Mouse (Mus musculus): ENCODE results near the gene Hdgfl2. TPM values are rescaled to one million over a fixed set of nuclear protein-coding genes. Genes with fewer than 3 reads are reported as not detected.

The Hdgfl2 gene
- total and polyA plus RNA-seq, 2 experiments from 2014 or later = 59.6 to 123 TPM

GRCm38 (mm10) chr17:56111864-56112263, 32.4 kb downstream of the Hdgfl2 start:
- Histone ChIP-seq H3K27me3 (ENCODE audit: insufficient read depth, low read length) (no peaks in the 10 kb centered on the region), H3K27ac (ENCODE audit: low read depth, low read length) (no peak overlapping the region), H3K4me3 (ENCODE audit: low read depth, low read length) (no peak overlapping the region), H3K4me1 (ENCODE audit: insufficient read depth, low read length) (no peaks in the 10 kb centered on the region), H3K9ac (replicated peaks; ENCODE audit: low read length, poor library complexity, severe bottlenecking) (no peak overlapping the region), H3K4me2 (ENCODE audit: low read depth, low read length, poor library complexity, severe bottlenecking) (no peak overlapping the region), H3K36me3 (ENCODE audit: insufficient read depth, low read length) (no peaks in the 10 kb centered on the region), H3K9me3 (ENCODE audit: low read length) (no peaks in the 10 kb centered on the region)
- ATAC-seq (ENCODE audit: low FRiP score) (peak; percentile 42; the same call in 1 of the 2 replicates), DNase-seq (ENCODE audit: low spot score) (peak; percentile 81)
- 42% methylated on average over 5 of the region's 5 CpGs for WGBS
- TF ChIP-seq CTCF (IDR thresholded peaks at IDR 0.05) = peak; percentile 86

GRCm38 (mm10) chr17:56112743-56113142, 33.3 kb downstream of the Hdgfl2 start:
- H3K9ac ChIP-seq (replicated peaks; ENCODE audit: low read length, poor library complexity, severe bottlenecking) = no peak overlapping the region
- no peak for TF ChIP-seq CTCF (IDR thresholded peaks at IDR 0.05)
- no peaks in the 10 kb centered on the region for H3K27me3 ChIP-seq (ENCODE audit: insufficient read depth, low read length)
- no peak overlapping the region for H3K4me2 ChIP-seq (ENCODE audit: low read depth, low read length, poor library complexity, severe bottlenecking)
- no peaks in the 10 kb centered on the region for H3K9me3 ChIP-seq (ENCODE audit: low read length)
- H3K4me3 ChIP-seq (ENCODE audit: low read depth, low read length) = no peak overlapping the region
- H3K4me1 ChIP-seq (ENCODE audit: insufficient read depth, low read length) = no peaks in the 10 kb centered on the region
- H3K36me3 ChIP-seq (ENCODE audit: insufficient read depth, low read length) = no peaks in the 10 kb centered on the region
- 76% methylated on average over 3 of the region's 3 CpGs for WGBS
- no peak for DNase-seq (ENCODE audit: low spot score)
- ATAC-seq (ENCODE audit: low FRiP score) = no peak
- no peak overlapping the region for H3K27ac ChIP-seq (ENCODE audit: low read depth, low read length)

GRCm38 (mm10) chr17:56116193-56116592, 36.8 kb downstream of the Hdgfl2 start:
- Histone ChIP-seq H3K36me3 (ENCODE audit: insufficient read depth, low read length) (no peaks in the 10 kb centered on the region), H3K4me3 (ENCODE audit: low read depth, low read length) (no peak overlapping the region), H3K9ac (replicated peaks; ENCODE audit: low read length, poor library complexity, severe bottlenecking) (no peak overlapping the region), H3K4me2 (ENCODE audit: low read depth, low read length, poor library complexity, severe bottlenecking) (no peak overlapping the region), H3K9me3 (ENCODE audit: low read length) (no peaks in the 10 kb centered on the region), H3K4me1 (ENCODE audit: insufficient read depth, low read length) (peaks cover 4% of the 10 kb centered on the region; the same call in 1 of the 2 replicates), H3K27ac (ENCODE audit: low read depth, low read length) (no peak overlapping the region), H3K27me3 (ENCODE audit: insufficient read depth, low read length) (peaks cover 30% of the 10 kb centered on the region)
- 75% methylated on average over 10 of the region's 10 CpGs for WGBS
- ATAC-seq (ENCODE audit: low FRiP score) (no peak), DNase-seq (ENCODE audit: low spot score) (no peak)
- no peak for TF ChIP-seq CTCF (IDR thresholded peaks at IDR 0.05)

- Histone ChIP-seq H3K4me1 (ENCODE audit: insufficient read depth, low read length) (peaks cover 4% of the 10 kb centered on the region; the same call in 1 of the 2 replicates), H3K27ac (ENCODE audit: low read depth, low read length) (no peak within 1 kb of the TSS), H3K9ac (replicated peaks; ENCODE audit: low read length, poor library complexity, severe bottlenecking) (no peak within 1 kb of the TSS), H3K9me3 (ENCODE audit: low read length) (0 out of 2 replicates have a peak, but pooled peaks cover 3% of the 10 kb centered on the region), H3K4me2 (ENCODE audit: low read depth, low read length, poor library complexity, severe bottlenecking) (peak within 1 kb of the TSS; percentile 54), H3K27me3 (ENCODE audit: insufficient read depth, low read length) (peaks cover 38% of the 10 kb centered on the region), H3K36me3 (ENCODE audit: insufficient read depth, low read length) (no peaks in the 10 kb centered on the region), H3K4me3 (ENCODE audit: low read depth, low read length) (peak within 1 kb of the TSS; percentile 25)
- peak; percentile 61 for ATAC-seq (ENCODE audit: low FRiP score)
- peak; percentile 59 for DNase-seq (ENCODE audit: low spot score)
- no peak for TF ChIP-seq CTCF (IDR thresholded peaks at IDR 0.05)
- 3% methylated on average over 27 of the region's 27 CpGs for WGBS
Measured at GRCm38 (mm10) chr17:56117251-56117710, 37.8 kb downstream of the Hdgfl2 start, which contains the start of gene Plin5. Plin5 (minus strand) TSS chr17:56117596.

GRCm38 (mm10) chr17:56119431-56119830, 40.0 kb downstream of the Hdgfl2 start:
- no peak overlapping the region for H3K4me3 ChIP-seq (ENCODE audit: low read depth, low read length)
- no peak overlapping the region for H3K27ac ChIP-seq (ENCODE audit: low read depth, low read length)
- H3K4me2 ChIP-seq (ENCODE audit: low read depth, low read length, poor library complexity, severe bottlenecking) = no peak overlapping the region
- DNase-seq (ENCODE audit: low spot score) (no peak), ATAC-seq (ENCODE audit: low FRiP score) (no peak)
- no peak overlapping the region for H3K9ac ChIP-seq (replicated peaks; ENCODE audit: low read length, poor library complexity, severe bottlenecking)
- peaks cover 38% of the 10 kb centered on the region for H3K27me3 ChIP-seq (ENCODE audit: insufficient read depth, low read length)
- peaks cover 6% of the 10 kb centered on the region; the same call in 1 of the 2 replicates for H3K9me3 ChIP-seq (ENCODE audit: low read length)
- TF ChIP-seq CTCF (IDR thresholded peaks at IDR 0.05) = no peak
- peaks cover 8% of the 10 kb centered on the region for H3K36me3 ChIP-seq (ENCODE audit: insufficient read depth, low read length)
- peaks cover 4% of the 10 kb centered on the region; the same call in 1 of the 2 replicates for H3K4me1 ChIP-seq (ENCODE audit: insufficient read depth, low read length)
- 50% methylated on average over 12 of the region's 12 CpGs for WGBS

- H3K27me3 ChIP-seq (ENCODE audit: insufficient read depth, low read length) = peaks cover 38% of the 10 kb centered on the region
- peaks cover 14% of the 10 kb centered on the region for H3K36me3 ChIP-seq (ENCODE audit: insufficient read depth, low read length)
- no peak for ATAC-seq (ENCODE audit: low FRiP score)
- no peak for DNase-seq (ENCODE audit: low spot score)
- peaks cover 4% of the 10 kb centered on the region; the same call in 1 of the 2 replicates for H3K4me1 ChIP-seq (ENCODE audit: insufficient read depth, low read length)
- peaks cover 6% of the 10 kb centered on the region; the same call in 1 of the 2 replicates for H3K9me3 ChIP-seq (ENCODE audit: low read length)
- H3K4me3 ChIP-seq (ENCODE audit: low read depth, low read length) = peak overlapping the region; percentile 5; the same call in 1 of the 2 replicates
- no peak overlapping the region for H3K27ac ChIP-seq (ENCODE audit: low read depth, low read length)
- no peak for TF ChIP-seq CTCF (IDR thresholded peaks at IDR 0.05)
- no peak overlapping the region for H3K9ac ChIP-seq (replicated peaks; ENCODE audit: low read length, poor library complexity, severe bottlenecking)
- 7% methylated on average over 66 of the region's 66 CpGs for WGBS
- H3K4me2 ChIP-seq (ENCODE audit: low read depth, low read length, poor library complexity, severe bottlenecking) = 0 out of 2 replicates have a peak overlapping the region, but pooled peaks have one; percentile 15
Measured at GRCm38 (mm10) chr17:56119981-56120880, 40.8 kb downstream of the Hdgfl2 start.
